Mouse (Mus musculus): ENCODE results near the gene Nanos2.

The Nanos2 gene

GRCm38 (mm10) chr7:18987100-18987499, at the start of gene Nanos2:
Gene Nanos2 (plus strand): TSS chr7:18987400.
- no peak for DNase-seq (ENCODE audit: low read depth in 1 of 2, low spot score in 2 of 2)

- no peak for DNase-seq (ENCODE audit: low read depth in 1 of 2, low spot score in 2 of 2)
Measured at GRCm38 (mm10) chr7:18942376-18942775, 44.8 kb upstream of the Nanos2 start.

GRCm38 (mm10) chr7:18942815-18943214, 44.4 kb upstream of the Nanos2 start:
- no peak for DNase-seq (ENCODE audit: low read depth in 1 of 2, low spot score in 2 of 2)

GRCm38 (mm10) chr7:18948151-18948550, 39.0 kb upstream of the Nanos2 start:
- no peak for DNase-seq (ENCODE audit: low read depth in 1 of 2, low spot score in 2 of 2)

GRCm38 (mm10) chr7:18949781-18950522, 37.2 kb upstream of the Nanos2 start:
- no peak for DNase-seq (ENCODE audit: low read depth in 1 of 2, low spot score in 2 of 2)

- DNase-seq (ENCODE audit: low read depth in 1 of 2, low spot score in 2 of 2) = no peak
Measured at GRCm38 (mm10) chr7:18950523-18951315, 36.5 kb upstream of the Nanos2 start.

- no peak for DNase-seq (ENCODE audit: low read depth in 1 of 2, low spot score in 2 of 2)
Measured at GRCm38 (mm10) chr7:18951397-18951796, 35.8 kb upstream of the Nanos2 start.

- no peak for DNase-seq (ENCODE audit: low read depth in 1 of 2, low spot score in 2 of 2)
Measured at GRCm38 (mm10) chr7:18957569-18958383, 29.4 kb upstream of the Nanos2 start.

GRCm38 (mm10) chr7:18958384-18958766, 28.8 kb upstream of the Nanos2 start:
- no peak for DNase-seq (ENCODE audit: low read depth in 1 of 2, low spot score in 2 of 2)

- no peak for DNase-seq (ENCODE audit: low read depth in 1 of 2, low spot score in 2 of 2)
Measured at GRCm38 (mm10) chr7:18959446-18959845, 27.8 kb upstream of the Nanos2 start.

- no peak for DNase-seq (ENCODE audit: low read depth in 1 of 2, low spot score in 2 of 2)
Measured at GRCm38 (mm10) chr7:18962171-18962792, 24.9 kb upstream of the Nanos2 start.

- DNase-seq (ENCODE audit: low read depth in 1 of 2, low spot score in 2 of 2) = no peak
Measured at GRCm38 (mm10) chr7:18962795-18963194, 24.4 kb upstream of the Nanos2 start.

- DNase-seq (ENCODE audit: low read depth in 1 of 2, low spot score in 2 of 2) = no peak
Measured at GRCm38 (mm10) chr7:18963294-18963843, 23.8 kb upstream of the Nanos2 start.

GRCm38 (mm10) chr7:18965312-18965711, 21.9 kb upstream of the Nanos2 start:
- DNase-seq (ENCODE audit: low read depth in 1 of 2, low spot score in 2 of 2) = no peak

GRCm38 (mm10) chr7:18967603-18968002, 19.6 kb upstream of the Nanos2 start:
- DNase-seq (ENCODE audit: low read depth in 1 of 2, low spot score in 2 of 2) = no peak

GRCm38 (mm10) chr7:18970956-18971355, 16.2 kb upstream of the Nanos2 start:
- no peak for DNase-seq (ENCODE audit: low read depth in 1 of 2, low spot score in 2 of 2)

GRCm38 (mm10) chr7:18978381-18978780, 8.8 kb upstream of the Nanos2 start:
- no peak for DNase-seq (ENCODE audit: low read depth in 1 of 2, low spot score in 2 of 2)

GRCm38 (mm10) chr7:18986503-18986902, 697 bp upstream of the Nanos2 start:
- no peak for DNase-seq (ENCODE audit: low read depth in 1 of 2, low spot score in 2 of 2)

- no peak for DNase-seq (ENCODE audit: low read depth in 1 of 2, low spot score in 2 of 2)
Measured at GRCm38 (mm10) chr7:18987747-18988146, 547 bp downstream of the Nanos2 start.

GRCm38 (mm10) chr7:18988780-18989179, 1.6 kb downstream of the Nanos2 start:
- DNase-seq (ENCODE audit: low read depth in 1 of 2, low spot score in 2 of 2) = no peak

- DNase-seq (ENCODE audit: low read depth in 1 of 2, low spot score in 2 of 2) = no peak
Measured at GRCm38 (mm10) chr7:18989995-18990394, 2.8 kb downstream of the Nanos2 start.
